Comparison of ENCODE assay signal across 32 mouse cellular contexts in the genomic region with DNA sequence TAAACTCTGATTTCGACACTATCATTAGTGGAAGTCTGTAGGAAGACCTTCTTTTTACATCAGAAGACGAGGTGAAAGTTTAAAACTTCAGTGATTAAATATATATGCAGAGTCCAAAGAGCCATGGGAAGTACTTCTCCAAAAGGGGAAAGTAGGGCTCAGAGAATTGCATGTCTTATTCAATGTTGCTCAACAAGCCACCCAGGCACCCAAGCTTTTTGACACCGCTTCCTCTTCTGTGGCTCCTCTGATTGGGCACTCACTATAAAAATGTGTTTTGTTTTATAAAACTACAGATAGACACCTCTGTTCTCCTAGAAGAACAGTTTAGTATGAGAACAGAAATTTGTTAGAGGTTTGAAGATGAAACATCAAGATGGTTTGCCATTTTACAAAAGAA.
"Had no signal": no experiment of that assay in that cellular context is flagged by ENCODE, and none has a peak within 500 bp of the region (broad histone marks: within the 10 kb centered on the region; RNA-seq: fewer than 3 reads in every experiment).

No protein-coding gene starts in this region.

- H3K4me2 ChIP-seq: limb, embryonic 12.5 days; limb, embryonic 13.5 days; limb, embryonic 15.5 days; liver, embryonic 11.5 days; liver, embryonic 12.5 days; liver, embryonic 13.5 days; liver, embryonic 15.5 days; lung, embryonic 14.5 days; lung, embryonic 15.5 days; midbrain, embryonic 11.5 days; midbrain, embryonic 12.5 days; midbrain, embryonic 13.5 days; midbrain, embryonic 15.5 days; neural tube, embryonic 12.5 days; neural tube, embryonic 13.5 days had no signal

- H3K36me3 ChIP-seq: limb, embryonic 10.5 days; limb, embryonic 12.5 days; limb, embryonic 13.5 days; limb, embryonic 15.5 days; liver, embryonic 12.5 days; liver, embryonic 13.5 days; liver, embryonic 15.5 days; lung, embryonic 15.5 days; midbrain, embryonic 10.5 days; midbrain, embryonic 12.5 days; midbrain, embryonic 13.5 days; midbrain, embryonic 15.5 days; neural tube, embryonic 12.5 days; neural tube, embryonic 13.5 days had no signal

- DNase-seq: left cerebral cortex, postnatal 4 days; liver; liver, embryonic 13.5 days; liver, postnatal 0 days; lung, adult 18-20 months; lung, adult 2 months; lung, embryonic 14.5 days; lung, postnatal 36 days; lung, postnatal 4 days; midbrain, embryonic 14.5 days had no signal

- H3K4me3 ChIP-seq: left cerebral cortex, adult 2 months; limb, embryonic 10.5 days; limb, embryonic 12.5 days; limb, embryonic 13.5 days; limb, embryonic 15.5 days; liver, embryonic 12.5 days; liver, embryonic 13.5 days; liver, embryonic 15.5 days; lung, embryonic 15.5 days; megakaryocyte, embryonic 14.5 days; midbrain, embryonic 10.5 days; midbrain, embryonic 12.5 days; midbrain, embryonic 13.5 days; midbrain, embryonic 15.5 days; myocyte; neural tube, embryonic 12.5 days; neural tube, embryonic 13.5 days had no signal

- H3K27ac ChIP-seq: left cerebral cortex, adult 2 months; limb, embryonic 10.5 days; limb, embryonic 12.5 days; limb, embryonic 13.5 days; limb, embryonic 15.5 days; liver, embryonic 12.5 days; liver, embryonic 13.5 days; liver, embryonic 14.5 days; liver, embryonic 15.5 days; lung, embryonic 15.5 days; macrophage; midbrain, embryonic 10.5 days; midbrain, embryonic 12.5 days; midbrain, embryonic 13.5 days; midbrain, embryonic 15.5 days; neural tube, embryonic 12.5 days; neural tube, embryonic 13.5 days had no signal

- H3K9me3 ChIP-seq: limb, embryonic 10.5 days; limb, embryonic 12.5 days; limb, embryonic 13.5 days; limb, embryonic 15.5 days; liver, embryonic 12.5 days; liver, embryonic 13.5 days; liver, embryonic 15.5 days; lung, embryonic 15.5 days; megakaryocyte, embryonic 14.5 days; midbrain, embryonic 10.5 days; midbrain, embryonic 12.5 days; midbrain, embryonic 13.5 days; midbrain, embryonic 15.5 days; neural tube, embryonic 12.5 days; neural tube, embryonic 13.5 days had no signal

- H3K27me3 ChIP-seq: limb, embryonic 12.5 days; limb, embryonic 13.5 days; limb, embryonic 15.5 days; liver, embryonic 12.5 days; liver, embryonic 13.5 days; liver, embryonic 15.5 days; lung, embryonic 15.5 days; megakaryocyte, embryonic 14.5 days; midbrain, embryonic 12.5 days; midbrain, embryonic 13.5 days; midbrain, embryonic 15.5 days; neural tube, embryonic 12.5 days; neural tube, embryonic 13.5 days had no signal

- ATAC-seq: liver, embryonic 12.5 days; liver, postnatal 0 days; lung, postnatal 0 days; midbrain, embryonic 13.5 days; midbrain, embryonic 15.5 days; midbrain, embryonic 16.5 days had no signal

- H3K9ac ChIP-seq: limb, embryonic 12.5 days; limb, embryonic 13.5 days; limb, embryonic 15.5 days; liver, embryonic 12.5 days; liver, embryonic 13.5 days; liver, embryonic 14.5 days; liver, embryonic 15.5 days; liver, postnatal 0 days; lung, embryonic 14.5 days; lung, embryonic 15.5 days; midbrain, embryonic 12.5 days; midbrain, embryonic 13.5 days; midbrain, embryonic 15.5 days; neural tube, embryonic 12.5 days; neural tube, embryonic 13.5 days had no signal

- H3K4me1 ChIP-seq: limb, embryonic 10.5 days; limb, embryonic 12.5 days; limb, embryonic 13.5 days; limb, embryonic 15.5 days; liver, embryonic 12.5 days; liver, embryonic 13.5 days; liver, embryonic 15.5 days; lung, embryonic 15.5 days; megakaryocyte, embryonic 14.5 days; midbrain, embryonic 10.5 days; midbrain, embryonic 12.5 days; midbrain, embryonic 13.5 days; midbrain, embryonic 15.5 days; neural tube, embryonic 12.5 days had no signal
